8 mouse cellular contexts compared by ENCODE assay signal in the genomic region with DNA sequence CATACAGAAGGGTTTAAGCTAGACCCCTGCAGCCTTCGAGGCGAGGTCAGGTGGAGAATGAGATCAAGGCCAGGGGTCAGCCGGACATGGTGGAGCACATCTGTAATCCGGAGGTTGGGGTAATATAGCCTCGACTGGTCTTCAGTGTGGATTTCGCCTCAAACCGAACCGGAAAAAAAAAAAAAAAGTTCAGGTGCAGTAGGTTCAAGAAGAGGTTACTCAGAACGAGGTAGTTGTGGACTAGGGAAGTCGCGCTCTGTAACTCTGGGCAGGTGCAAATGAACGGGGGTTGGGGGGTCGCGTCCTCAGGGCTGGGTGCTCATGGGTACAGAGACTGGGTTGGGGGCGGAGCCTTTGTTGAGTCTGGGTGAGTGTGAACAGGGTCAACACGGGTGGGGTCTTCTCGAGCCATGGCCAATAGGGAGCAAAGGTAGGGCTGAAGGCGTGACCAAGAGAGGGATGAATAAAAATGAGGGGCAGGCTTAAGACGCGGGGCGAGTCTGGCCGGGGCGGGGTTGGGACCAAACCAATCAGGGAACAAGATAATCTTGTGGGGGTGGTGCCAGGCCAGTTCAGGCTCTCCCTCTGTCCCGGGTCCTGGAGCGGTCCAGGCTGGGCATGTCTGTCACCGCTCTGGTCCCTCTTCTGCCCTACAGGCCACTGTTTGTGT. TPM values are rescaled to one million over a fixed set of nuclear protein-coding genes. Genes with fewer than 3 reads are reported as not detected.
DNase-seq lines count a peak whose midpoint lies in the region; ATAC-seq lines count a peak whose summit lies in the region.

No protein-coding gene starts in this region.

- peak overlapping the region; percentile 74 for H3K4me2 ChIP-seq in hindbrain, embryonic 13.5 days

- WGBS in hindbrain, embryonic 13.5 days = 1% methylated on average over 26 of the region's 26 CpGs

- peak; percentile 37 to 65 for DNase-seq in layer of hippocampus, adult 18-20 months (ENCODE audit: low spot score in 2 of 2)
- DNase-seq in layer of hippocampus, postnatal 25 days (ENCODE audit: extremely low spot score in 1 of 2, low spot score in 1 of 2) = no peak
- DNase-seq in cerebellum, adult 9-11 months = peak; percentile 68
- DNase-seq in frontal cortex, postnatal 36 days (ENCODE audit: low spot score in 2 of 2) = peak; percentile 30 to 40
- peak; percentile 42 to 53 for DNase-seq in left cerebral cortex, adult 18-20 months (ENCODE audit: low spot score in 2 of 2)
- DNase-seq in spleen, adult 18-20 months = peak; percentile 24 to 36

- peak; percentile 84 for ATAC-seq in hindbrain, embryonic 13.5 days (ENCODE audit: low FRiP score)
- ATAC-seq in megakaryocyte, adult 5-6 weeks (ENCODE audit: poor library complexity, severe bottlenecking) = peak; percentile 61

- H3K9me3 ChIP-seq in hindbrain, embryonic 13.5 days = no peaks in the 10 kb centered on the region

- peaks cover 37% of the 10 kb centered on the region for H3K27me3 ChIP-seq in hindbrain, embryonic 13.5 days

- no peak overlapping the region for H3K27ac ChIP-seq in hindbrain, embryonic 13.5 days

- H3K4me3 ChIP-seq in hindbrain, embryonic 13.5 days = peak overlapping the region; percentile 43

- H3K9ac ChIP-seq in hindbrain, embryonic 13.5 days = peak overlapping the region; percentile 67

- H3K36me3 ChIP-seq in hindbrain, embryonic 13.5 days = no peaks in the 10 kb centered on the region

- H3K4me1 ChIP-seq in hindbrain, embryonic 13.5 days (replicated peaks) = peaks cover 20% of the 10 kb centered on the region

RNA-seq across cellular contexts. Expression of a gene that starts 0.4 kb away (rescaled TPM):
- total RNA-seq in layer of hippocampus, adult 18-20 months (2021) = 10 to 100 TPM in 1 of 2 experiments, 1 to 10 TPM in 1; 7.3 to 10.6 TPM
- total RNA-seq in layer of hippocampus, postnatal 25 days (2021) = 1 to 10 TPM; 5.8 to 6.7 TPM
- 0.66 and 0.76 TPM in 2 replicates for polyA plus RNA-seq in hindbrain, embryonic 13.5 days (2015; fragmentation: Nextera tagmentation; extraction: Ambion mirVana)
- total RNA-seq in left cerebral cortex, adult 18-20 months (2021) = 1 to 10 TPM; 5.1 to 6.8 TPM
- total RNA-seq in megakaryocyte, adult 5-6 weeks (2015) = not detected in 2 replicates
- not detected in 2 replicates for total RNA-seq in megakaryocyte, adult 5-6 weeks (2017)

RNA-seq across cellular contexts. Expression of a gene that starts 14.3 kb away (rescaled TPM):
- total RNA-seq in layer of hippocampus, adult 18-20 months (2021) = 1 to 10 TPM; 3.3 to 4.1 TPM
- 1 to 10 TPM; 1.3 to 1.6 TPM for total RNA-seq in layer of hippocampus, postnatal 25 days (2021)
- polyA plus RNA-seq in hindbrain, embryonic 13.5 days (2015; fragmentation: Nextera tagmentation; extraction: Ambion mirVana) = 0.25 TPM in 2 replicates
- 1 to 10 TPM; 2.1 to 2.6 TPM for total RNA-seq in left cerebral cortex, adult 18-20 months (2021)
- total RNA-seq in megakaryocyte, adult 5-6 weeks (2015) = not detected in 2 replicates
- total RNA-seq in megakaryocyte, adult 5-6 weeks (2017) = not detected in 2 replicates

RNA-seq across cellular contexts. Expression of a gene that starts 57.3 kb away (rescaled TPM):
- 10 to 100 TPM; 12.0 to 15.9 TPM for total RNA-seq in layer of hippocampus, adult 18-20 months (2021)
- total RNA-seq in layer of hippocampus, postnatal 25 days (2021) = 10 to 100 TPM in 1 of 2 experiments, 1 to 10 TPM in 1; 9.7 to 12.9 TPM
- polyA plus RNA-seq in hindbrain, embryonic 13.5 days (2015; fragmentation: Nextera tagmentation; extraction: Ambion mirVana) = 11.9 and 12.1 TPM in 2 replicates
- total RNA-seq in left cerebral cortex, adult 18-20 months (2021) = 10 to 100 TPM; 13.2 to 14.6 TPM
- 42.5 and 43.5 TPM in 2 replicates for total RNA-seq in megakaryocyte, adult 5-6 weeks (2015)
- 74.9 and 76.1 TPM in 2 replicates for total RNA-seq in megakaryocyte, adult 5-6 weeks (2017)

Comparison
In these comparisons a context has a peak if more than half of its experiments do, and no peak if none do; other contexts are left out.
1. DNase-seq: peak in layer of hippocampus, adult 18-20 months (2 of 2), cerebellum, adult 9-11 months (single experiment), frontal cortex, postnatal 36 days (2 of 2), left cerebral cortex, adult 18-20 months (2 of 2) and spleen, adult 18-20 months (2 of 2); none in layer of hippocampus, postnatal 25 days (0 of 2).
2. RNA of a gene that starts 0.4 kb away (total RNA-seq): 7.3 to 10.6 TPM in layer of hippocampus, adult 18-20 months, 5.1 to 6.8 TPM in left cerebral cortex, adult 18-20 months and 5.8 to 6.7 TPM in layer of hippocampus, postnatal 25 days; not detected in megakaryocyte, adult 5-6 weeks; every median in the first group is over 4 times any median in the second.